Mouse (Mus musculus): ENCODE measurements around the gene Cd8b1.
"Not testable (repeated sequence)": the region's sequence is repeated elsewhere in the genome, so short reads cannot be mapped to it uniquely, and the experiment has no call there.

The Cd8b1 gene

GRCm38 (mm10) chr6:71322491-71322921 lies at the start of gene Cd8b1:
Cd8b1 (plus strand) TSS chr6:71322788.
- DNase-seq (ENCODE audit: low spot score): no peak

GRCm38 (mm10) chr6:71273715-71274114 lies 48.9 kb upstream of the Cd8b1 start:
- DNase-seq (ENCODE audit: low spot score): no peak

- no peak for DNase-seq (ENCODE audit: low spot score)
Observed at GRCm38 (mm10) chr6:71274621-71275020, 48.0 kb upstream of the Cd8b1 start.

- DNase-seq (ENCODE audit: low spot score): no peak
Observed at GRCm38 (mm10) chr6:71279418-71279817, 43.2 kb upstream of the Cd8b1 start.

- DNase-seq (ENCODE audit: low spot score): no peak
Observed at GRCm38 (mm10) chr6:71293509-71293908, 29.1 kb upstream of the Cd8b1 start.

GRCm38 (mm10) chr6:71295303-71295702 lies 27.3 kb upstream of the Cd8b1 start:
- DNase-seq (ENCODE audit: low spot score): no peak

- no peak for DNase-seq (ENCODE audit: low spot score)
Observed at GRCm38 (mm10) chr6:71298051-71298450, 24.5 kb upstream of the Cd8b1 start.

GRCm38 (mm10) chr6:71298751-71299150 lies 23.8 kb upstream of the Cd8b1 start:
- no peak for DNase-seq (ENCODE audit: low spot score)

- no peak for DNase-seq (ENCODE audit: low spot score)
Observed at GRCm38 (mm10) chr6:71302097-71302731, 20.4 kb upstream of the Cd8b1 start.

- no peak for DNase-seq (ENCODE audit: low spot score)
Observed at GRCm38 (mm10) chr6:71307486-71307885, 15.1 kb upstream of the Cd8b1 start.

GRCm38 (mm10) chr6:71321826-71322283 lies 733 bp upstream of the Cd8b1 start, which contains the start of gene Smyd1:
Smyd1 (minus strand) TSS chr6:71322233.
- DNase-seq (ENCODE audit: low spot score): no peak

- no peak for DNase-seq (ENCODE audit: low spot score)
Observed at GRCm38 (mm10) chr6:71324816-71325215, 2.2 kb downstream of the Cd8b1 start.

GRCm38 (mm10) chr6:71329881-71330280 lies 7.3 kb downstream of the Cd8b1 start:
- no peak for DNase-seq (ENCODE audit: low spot score)

- DNase-seq (ENCODE audit: low spot score): no peak
Observed at GRCm38 (mm10) chr6:71330486-71330885, 7.9 kb downstream of the Cd8b1 start.

- not testable (repeated sequence) for DNase-seq (ENCODE audit: low spot score)
Observed at GRCm38 (mm10) chr6:71331491-71331890, 8.9 kb downstream of the Cd8b1 start.

GRCm38 (mm10) chr6:71332236-71332965 lies 9.8 kb downstream of the Cd8b1 start:
- no peak for DNase-seq (ENCODE audit: low spot score)

GRCm38 (mm10) chr6:71333031-71333430 lies 10.4 kb downstream of the Cd8b1 start:
- DNase-seq (ENCODE audit: low spot score): no peak

- DNase-seq (ENCODE audit: low spot score): no peak
Observed at GRCm38 (mm10) chr6:71333578-71334273, 11.1 kb downstream of the Cd8b1 start.

GRCm38 (mm10) chr6:71337666-71338065 lies 15.1 kb downstream of the Cd8b1 start:
- no peak for DNase-seq (ENCODE audit: low spot score)

GRCm38 (mm10) chr6:71338941-71339340 lies 16.4 kb downstream of the Cd8b1 start:
- DNase-seq (ENCODE audit: low spot score): no peak

- DNase-seq (ENCODE audit: low spot score): no peak
Observed at GRCm38 (mm10) chr6:71339351-71339750, 16.8 kb downstream of the Cd8b1 start.

GRCm38 (mm10) chr6:71341179-71341578 lies 18.6 kb downstream of the Cd8b1 start:
- DNase-seq (ENCODE audit: low spot score): no peak

- no peak for DNase-seq (ENCODE audit: low spot score)
Observed at GRCm38 (mm10) chr6:71348006-71348405, 25.4 kb downstream of the Cd8b1 start.
